Mouse (Mus musculus) frontal cortex, postnatal 36 days (tissue): ENCODE data around the gene Rbm12.
A peak's percentile ranks its signal among the peaks of the same experiment; 100 is the strongest.
"Not testable (repeated sequence)": the region's sequence is repeated elsewhere in the genome, so short reads cannot be mapped to it uniquely, and the experiment has no call there.

Experiments
- DNase-seq, 2 experiments: peaks; one replicate each; pipeline ENCODE4 v3.0.0; 2022; ENCODE audit warnings: low spot score in 2 of 2

Gene Rbm12

DNA sequence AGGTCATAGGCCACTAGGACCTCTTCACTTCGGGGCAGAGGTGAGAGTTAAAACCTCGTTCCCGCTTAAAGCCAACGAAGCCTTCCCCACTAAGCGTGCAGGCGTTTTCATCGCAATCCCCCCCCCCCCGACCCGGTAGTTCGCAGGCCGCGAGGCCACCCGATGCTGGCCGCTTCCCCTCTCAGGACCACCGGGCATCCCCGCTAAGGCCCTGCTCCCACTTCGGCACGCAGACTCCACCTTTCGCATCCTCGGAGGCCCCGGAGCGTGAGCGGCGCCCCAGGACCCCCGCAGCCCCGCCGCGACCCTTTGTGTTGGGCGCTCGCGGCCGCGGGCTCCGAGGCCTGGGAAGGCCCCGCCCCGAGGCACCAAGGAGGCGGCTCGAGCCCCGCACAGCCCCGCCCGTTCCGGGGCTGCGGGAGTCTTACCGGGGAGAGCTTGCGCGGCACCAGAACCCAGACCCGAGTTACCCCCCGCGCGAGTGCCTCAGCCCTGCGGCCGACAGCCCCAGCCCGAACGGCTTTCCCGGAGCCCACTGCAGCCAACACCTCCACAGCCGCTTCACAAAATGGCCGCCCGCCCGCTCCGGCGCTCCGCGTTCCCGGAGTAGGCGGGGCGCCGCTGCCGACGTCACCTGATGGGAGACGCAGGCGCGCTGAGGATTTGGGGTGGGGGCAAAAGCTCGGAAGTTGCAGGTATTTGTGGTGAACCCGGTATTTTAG lies at the start of gene Rbm12, which contains the start of gene Cpne1:
TSS of gene Rbm12 (minus strand) at position 621 of the 722 bp plus-strand sequence.
TSS of gene Cpne1 (minus strand) at position 608 of the 722 bp plus-strand sequence.
- DNase-seq = peak; percentile 90 to 92

DNA sequence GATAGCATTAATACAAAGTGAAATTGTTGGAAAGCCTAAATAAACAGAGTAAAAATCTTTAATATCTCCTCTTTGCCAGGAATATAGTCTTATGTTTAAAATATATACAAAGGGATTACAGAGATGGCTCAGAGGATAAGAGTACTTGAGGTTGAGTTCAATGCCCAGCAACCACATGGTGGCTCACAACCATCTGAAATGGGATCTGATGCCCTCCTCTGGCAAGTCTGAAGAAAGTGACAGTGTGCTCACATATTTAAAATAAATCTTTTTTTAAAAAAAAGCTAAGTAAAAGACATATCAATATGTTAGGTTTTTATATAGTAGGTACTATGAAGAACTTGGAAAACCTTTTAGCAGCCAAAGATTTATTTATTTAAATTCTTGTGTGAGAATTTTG lies 39.8 kb upstream of the Rbm12 start:
- DNase-seq = no peak

DNA sequence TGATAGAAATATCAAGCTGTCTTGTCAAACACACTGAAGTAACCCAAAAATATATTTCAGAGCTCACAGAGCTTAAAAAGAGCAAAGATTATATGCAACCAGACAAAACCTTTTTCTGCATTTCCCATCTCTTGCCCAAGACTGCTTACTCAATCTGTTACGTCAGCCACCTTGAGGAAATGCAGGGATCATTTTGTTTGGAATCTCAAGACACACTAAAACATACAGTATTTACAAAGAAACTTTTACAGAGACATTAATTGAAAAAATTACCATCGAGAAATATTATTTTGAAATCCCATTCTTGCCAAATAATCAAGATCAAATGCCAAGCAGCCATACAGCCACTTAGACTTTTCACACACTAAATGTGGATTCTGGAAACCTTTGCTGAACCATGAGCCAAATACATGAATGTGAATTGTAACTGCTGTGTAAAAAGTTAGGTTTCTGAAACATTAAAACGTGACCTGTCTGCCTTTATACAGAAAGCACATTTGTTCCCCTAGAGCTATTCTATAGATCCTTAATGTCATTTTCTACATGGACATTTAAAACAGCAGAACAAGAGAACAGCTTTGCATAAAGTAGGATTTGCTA lies 35.6 kb upstream of the Rbm12 start:
- no peak for DNase-seq

DNA sequence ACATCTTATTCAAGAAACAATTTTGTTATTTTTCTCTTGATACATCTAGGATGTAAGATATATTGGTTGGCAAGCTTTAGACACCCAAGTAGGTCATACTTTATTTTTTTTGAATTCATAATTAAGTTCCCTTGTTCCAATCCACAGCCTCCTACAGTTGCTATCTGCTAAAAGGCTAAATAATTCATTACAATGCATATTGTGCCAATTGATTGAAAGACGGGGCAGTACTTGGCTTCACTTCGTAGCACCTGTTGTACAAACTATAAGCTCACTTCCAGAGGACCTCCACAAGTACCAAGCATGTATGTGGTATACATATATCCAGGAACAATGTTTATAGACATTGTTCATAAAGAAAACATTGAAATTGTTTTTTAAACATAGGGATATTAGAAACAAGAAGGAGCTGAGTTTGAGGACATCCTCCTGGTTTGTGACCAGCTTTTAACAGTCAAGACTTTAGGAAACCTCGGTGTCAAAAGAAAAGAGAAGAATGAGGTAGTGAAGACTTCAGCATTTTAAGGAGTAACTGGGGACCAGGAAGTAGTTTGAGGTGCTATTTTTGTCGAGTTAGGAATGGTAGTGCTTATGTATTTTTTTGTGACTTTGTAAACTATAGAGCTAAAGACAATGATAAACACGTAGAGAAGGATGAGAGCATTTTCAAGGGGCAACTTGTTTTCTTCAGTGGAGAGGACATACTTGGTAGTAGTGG lies 34.7 kb upstream of the Rbm12 start:
- no peak for DNase-seq

DNA sequence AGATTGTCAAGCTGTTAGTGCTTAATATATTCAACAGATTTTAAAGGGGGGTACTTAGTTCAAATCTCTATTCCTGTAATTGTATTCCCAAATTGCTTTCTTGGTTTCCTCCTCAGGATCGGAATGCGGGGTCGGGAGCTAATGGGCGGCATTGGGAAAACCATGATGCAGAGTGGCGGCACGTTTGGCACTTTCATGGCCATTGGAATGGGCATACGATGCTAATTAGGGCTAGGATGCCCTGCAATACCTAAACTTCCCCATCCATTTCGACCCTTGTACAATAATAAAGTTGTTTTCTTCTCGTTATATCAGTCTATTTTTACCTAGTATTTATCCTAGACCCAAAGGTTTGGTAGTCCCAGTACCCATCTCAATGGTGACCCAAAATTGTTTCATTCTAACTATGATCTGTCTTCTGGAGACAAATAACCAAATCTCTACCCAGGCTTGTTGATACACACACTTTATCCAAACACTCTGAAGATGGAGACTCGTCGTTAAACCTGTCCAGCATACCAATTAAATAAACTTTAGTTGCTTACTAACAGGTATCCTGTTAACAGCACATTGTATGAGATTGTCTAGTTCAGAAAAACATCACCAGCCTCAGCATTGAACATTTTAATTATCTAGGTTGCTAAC lies 33.8 kb upstream of the Rbm12 start:
- DNase-seq = no peak

DNA sequence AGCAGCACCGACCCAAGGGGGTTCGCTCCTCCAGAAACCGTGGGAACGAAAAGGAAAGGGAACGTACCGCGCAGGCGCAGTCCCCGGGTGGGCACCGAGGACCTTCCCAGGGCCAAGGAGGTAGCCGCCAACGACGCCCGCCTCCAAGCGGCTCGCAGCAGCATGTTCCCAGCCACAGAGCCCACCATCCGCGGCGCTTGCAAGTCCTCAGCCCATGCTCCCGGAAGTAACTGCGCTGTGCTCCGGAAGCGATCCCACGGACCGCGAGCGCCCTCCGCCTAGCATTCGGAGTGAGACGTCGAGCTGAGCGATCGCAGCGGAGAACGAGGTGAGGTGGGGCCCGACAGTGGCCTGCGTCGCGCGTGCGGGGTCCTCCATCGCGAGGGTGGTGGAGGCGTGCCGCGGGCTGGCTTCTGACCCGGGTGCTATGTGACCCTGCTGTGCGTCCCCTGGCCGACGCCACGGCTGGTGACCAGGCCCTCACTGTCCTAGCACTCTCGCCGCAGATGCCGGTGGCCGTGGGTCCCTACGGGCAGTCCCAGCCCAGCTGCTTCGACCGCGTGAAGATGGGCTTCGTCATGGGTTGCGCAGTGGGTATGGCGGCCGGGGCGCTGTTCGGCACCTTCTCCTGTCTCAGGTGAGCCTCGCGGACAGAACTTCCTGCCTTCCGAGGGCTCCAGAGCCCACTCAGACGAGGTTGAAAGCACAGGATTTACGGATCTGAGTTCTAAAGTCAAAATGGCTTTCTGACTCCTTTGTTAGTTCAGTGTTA lies 32.4 kb upstream of the Rbm12 start, which contains the start of the genes Romo1 and Nfs1:
TSS of gene Romo1 (plus strand) at position 87 of the 772 bp plus-strand sequence.
TSS of gene Nfs1 (minus strand) at position 234 of the 772 bp plus-strand sequence.
- DNase-seq = peak; percentile 94

DNA sequence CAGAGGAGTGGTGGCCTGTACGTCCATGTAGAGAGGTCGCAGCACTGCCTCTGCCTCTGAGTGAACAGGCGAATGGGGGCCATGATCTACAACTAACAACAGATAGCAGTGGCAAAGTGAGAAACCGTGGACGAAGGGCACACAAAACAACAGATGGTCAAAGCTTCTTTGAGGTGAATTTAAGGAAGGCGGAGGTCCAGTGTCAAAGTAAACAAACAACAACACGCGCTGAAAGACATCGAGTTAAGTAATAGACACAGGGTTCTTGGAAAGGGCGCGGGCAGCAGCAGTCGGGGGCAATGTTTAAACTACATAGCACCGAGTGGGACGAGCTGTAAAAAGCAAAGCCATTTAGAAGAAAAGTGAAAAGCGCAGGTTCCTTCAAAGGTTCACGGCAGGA lies 31.6 kb upstream of the Rbm12 start:
- peak in 1 of 2 experiments; percentile 4 for DNase-seq

DNA sequence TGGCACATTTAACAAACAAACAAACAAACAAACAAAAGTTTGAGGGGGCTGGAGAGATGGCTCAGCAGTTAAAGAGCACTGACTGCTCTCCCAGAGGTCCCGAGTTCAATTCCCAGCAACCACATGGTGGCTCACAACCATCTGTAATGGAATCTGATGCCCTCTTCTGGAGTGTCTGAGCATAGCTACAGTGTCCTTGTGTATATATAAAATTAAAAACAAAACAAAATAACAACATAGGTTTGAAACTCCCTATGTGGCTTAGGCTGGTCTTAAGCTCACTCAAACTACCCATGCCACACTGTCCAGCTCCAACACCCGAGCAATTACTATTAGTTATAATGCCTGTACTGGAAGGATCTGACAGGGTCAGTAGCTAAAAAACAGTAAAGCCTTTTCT lies 31.0 kb upstream of the Rbm12 start:
- DNase-seq = no peak

DNA sequence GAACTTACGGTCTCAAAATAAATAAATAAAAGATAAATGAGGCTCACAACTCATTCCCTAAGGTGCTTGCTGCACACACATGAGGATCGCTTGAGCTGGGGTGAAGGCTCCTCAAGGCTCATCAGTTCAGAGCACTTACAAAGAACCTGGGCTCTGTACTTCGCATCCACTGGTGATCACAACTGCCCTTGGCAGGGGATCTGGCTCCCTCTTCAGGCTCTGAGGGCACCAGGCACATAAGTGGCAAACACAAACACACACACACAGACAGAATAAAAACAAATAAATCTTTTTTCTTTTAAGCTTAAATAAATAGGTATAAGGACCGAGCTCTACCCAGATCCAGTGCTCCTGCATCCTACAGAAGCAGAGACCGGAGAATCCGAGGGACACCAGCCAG lies 23.9 kb upstream of the Rbm12 start:
- no peak for DNase-seq

DNA sequence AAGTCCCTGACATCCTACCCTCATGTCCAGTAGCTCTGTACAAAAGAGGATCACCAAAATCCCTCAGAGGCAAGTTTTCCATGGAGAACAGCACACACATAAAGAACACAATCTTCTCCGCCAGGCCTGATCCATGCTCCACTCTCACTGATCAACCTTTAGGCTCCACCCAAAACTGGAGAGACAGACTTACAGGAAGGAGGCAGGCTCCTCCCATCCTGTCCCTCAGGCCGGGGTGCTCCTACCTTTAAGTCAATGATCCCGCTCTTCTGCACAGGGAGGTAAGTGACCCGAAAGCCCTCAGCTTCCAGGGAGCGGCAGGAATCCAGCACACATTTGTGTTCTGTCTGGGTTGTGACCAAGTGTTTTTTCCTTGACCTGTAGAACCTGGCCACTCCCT lies 22.4 kb upstream of the Rbm12 start:
- no peak for DNase-seq

DNA sequence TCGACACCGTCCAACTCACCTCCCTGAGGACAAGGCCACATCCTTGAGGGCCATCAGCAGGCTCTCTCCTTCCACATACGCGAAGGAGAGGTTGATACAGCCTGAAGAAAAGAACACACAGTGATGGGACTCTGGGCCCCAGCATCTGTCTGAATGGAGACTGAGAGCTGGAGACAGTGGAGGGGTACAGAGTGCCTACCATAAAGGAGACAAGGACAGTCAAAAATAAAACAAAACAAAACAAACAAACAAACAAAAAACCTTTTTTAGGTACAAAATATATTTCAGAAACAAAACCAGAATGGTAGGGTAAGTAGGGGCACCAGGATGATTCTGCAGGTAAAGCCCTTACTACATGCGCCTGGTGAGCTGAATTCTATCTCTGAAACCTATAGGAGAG lies 15.2 kb upstream of the Rbm12 start, which contains the start of gene Gm28036:
TSS of gene Gm28036 (minus strand) at position 101 of the 400 bp plus-strand sequence.
- DNase-seq = no peak

DNA sequence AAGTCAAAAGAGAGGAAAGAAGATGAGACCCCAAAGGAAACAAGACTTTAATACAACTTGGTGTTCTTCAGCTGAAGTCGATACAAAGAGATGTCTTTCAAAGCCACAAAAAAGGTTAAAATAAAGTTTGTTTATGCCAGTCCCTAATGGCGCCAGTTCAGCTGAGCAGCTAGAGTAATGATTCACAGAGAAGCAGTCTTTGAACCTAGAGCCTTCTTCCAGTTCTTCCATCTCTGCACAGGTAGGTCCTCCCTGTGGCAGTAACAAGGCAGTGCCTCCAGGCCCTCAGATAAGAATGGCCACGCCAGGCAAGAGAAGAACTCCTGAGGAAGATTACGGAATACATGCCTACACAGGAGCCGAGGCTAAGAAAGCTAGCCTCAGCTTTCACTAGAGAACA lies 12.0 kb upstream of the Rbm12 start:
- no peak for DNase-seq

DNA sequence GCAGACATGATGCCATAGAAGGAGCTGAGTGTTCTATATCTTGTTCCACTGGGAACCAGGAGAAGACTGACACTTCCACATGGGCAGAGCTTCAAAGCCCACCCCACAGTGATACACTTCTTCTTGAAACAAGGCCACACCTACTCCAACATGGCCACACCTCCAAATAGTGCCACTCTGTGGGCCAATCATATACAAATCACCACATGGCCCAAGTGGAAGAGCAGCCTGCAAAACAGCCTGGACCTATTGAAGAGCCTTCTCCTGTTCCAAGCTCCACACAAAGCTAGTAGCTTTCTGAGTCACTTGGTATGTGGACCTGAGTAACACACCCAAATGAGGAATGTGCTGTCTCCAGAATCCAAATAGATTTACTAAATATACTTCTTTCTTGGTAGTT lies 7.8 kb upstream of the Rbm12 start:
- no peak for DNase-seq

DNA sequence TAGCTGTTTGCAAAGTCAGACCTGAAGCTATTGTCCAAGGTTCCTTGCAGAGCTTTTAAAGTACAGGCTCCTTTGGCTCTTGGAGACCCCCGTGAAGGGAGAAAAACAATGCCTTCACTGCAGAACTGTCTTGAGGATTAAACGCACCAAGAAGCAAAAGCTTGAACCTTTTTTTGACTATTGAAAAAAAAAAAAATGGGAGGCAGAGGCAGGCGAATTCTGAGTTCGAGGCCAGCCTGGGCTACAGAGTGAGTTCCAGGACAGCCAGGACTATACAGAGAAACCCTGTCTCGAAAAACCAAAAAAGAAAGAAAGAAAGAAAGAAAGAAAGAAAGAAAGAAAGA lies 274 bp upstream of the Rbm12 start:
- DNase-seq = not testable (repeated sequence)

DNA sequence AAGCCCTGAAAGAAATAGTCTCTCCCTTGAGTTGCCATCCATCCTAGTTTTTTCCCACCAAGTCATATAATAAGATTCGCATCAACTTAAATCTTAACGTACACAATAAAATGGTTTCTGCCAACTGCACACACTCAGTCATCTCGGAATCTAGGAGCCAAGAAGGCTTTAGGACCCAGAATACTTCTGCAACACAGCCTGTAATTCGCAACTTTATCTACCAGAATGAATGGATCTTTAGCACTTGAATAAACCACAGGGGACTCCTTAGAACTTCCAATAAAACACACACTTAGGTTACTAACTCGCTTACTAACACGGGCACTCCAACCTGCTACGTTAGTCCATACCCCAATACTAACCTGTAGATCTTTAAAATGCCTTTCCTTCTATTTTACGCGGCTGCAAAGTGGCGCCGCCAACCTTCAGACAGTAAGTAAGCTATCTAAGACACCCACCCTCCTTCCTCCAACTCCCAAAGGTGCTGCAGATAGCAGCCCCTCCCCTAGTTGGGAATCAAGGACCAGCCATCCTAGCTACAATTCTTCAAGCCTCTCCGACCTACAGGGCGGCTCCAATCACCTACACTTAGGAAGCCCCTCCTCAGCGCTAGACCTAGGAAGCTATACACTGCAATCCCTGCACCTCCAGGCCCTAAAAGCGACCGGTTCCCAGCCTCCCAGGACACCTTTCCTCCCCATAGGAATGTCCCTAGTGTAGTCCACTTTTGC lies 986 bp downstream of the Rbm12 start:
- peak; percentile 29 to 32 for DNase-seq

DNA sequence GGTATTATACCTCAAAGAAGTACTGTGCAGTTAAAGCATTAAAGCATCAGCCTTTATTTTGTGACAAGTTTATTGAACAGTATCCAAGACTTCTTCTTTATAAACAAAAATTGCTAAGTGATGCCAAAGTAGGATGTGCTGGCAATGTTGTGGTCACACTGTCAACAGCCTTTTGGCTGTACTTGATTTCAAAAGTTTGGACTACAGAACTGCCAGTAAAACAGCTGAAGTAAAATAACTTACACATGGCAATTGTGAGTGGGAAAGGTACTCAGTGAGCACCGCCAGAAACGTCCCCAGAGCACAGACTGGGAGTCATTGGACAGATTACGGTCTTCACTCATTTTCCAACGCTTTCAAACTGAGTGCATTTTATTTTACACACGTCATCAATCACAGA lies 19.9 kb downstream of the Rbm12 start:
- no peak for DNase-seq

DNA sequence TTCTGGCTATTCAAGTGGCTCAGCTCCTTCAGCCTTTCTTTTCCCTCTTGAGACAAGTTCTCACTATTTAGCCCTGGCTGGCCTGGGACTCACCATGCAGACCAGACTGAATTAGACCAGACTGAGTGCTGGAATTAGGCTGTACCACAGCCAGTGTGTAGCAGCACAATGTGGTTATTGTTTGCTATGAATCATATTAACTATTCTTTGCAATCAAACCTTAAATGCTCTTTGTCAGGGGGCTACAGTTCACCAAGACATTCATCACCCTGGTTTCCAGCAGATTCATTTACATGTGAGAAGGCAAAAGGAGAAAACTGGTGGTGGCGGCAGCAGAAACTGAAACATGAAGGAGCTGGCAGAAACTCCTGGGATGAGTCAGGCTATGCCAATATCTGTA lies 22.0 kb downstream of the Rbm12 start:
- peak in 1 of 2 experiments; percentile 44 for DNase-seq

DNA sequence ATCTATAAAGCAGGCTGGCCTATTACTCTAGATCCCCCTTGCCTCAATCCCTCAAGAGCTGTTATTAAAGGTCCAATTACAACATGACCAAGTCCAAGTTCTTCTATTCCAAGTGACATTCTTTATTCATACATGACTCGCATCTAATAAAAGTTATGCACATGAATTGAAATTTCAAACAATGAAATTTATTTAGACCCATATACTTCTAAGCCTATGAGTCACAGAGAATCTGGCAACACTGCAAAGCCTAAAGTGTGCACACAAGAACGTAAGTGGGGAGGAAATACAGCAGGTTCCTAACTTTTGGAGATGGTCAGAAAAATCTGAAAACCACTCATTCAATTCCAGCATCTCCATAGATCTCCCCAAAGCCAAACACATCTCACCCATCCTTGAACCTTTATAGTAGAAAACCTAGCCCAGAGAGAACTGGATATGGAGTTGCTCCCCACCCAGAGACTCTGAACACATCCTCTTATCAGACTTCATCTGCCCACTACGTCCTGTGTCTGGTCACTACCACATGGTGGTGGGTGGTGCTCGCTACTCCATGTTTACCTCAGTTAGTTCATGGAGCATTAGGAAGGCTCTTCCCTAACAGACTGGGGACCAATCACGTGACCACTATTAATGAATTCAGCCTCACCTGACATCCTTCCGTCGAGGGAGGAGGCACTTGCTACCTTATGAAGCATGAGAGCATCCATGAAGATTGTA lies 24.2 kb downstream of the Rbm12 start:
- no peak for DNase-seq

DNA sequence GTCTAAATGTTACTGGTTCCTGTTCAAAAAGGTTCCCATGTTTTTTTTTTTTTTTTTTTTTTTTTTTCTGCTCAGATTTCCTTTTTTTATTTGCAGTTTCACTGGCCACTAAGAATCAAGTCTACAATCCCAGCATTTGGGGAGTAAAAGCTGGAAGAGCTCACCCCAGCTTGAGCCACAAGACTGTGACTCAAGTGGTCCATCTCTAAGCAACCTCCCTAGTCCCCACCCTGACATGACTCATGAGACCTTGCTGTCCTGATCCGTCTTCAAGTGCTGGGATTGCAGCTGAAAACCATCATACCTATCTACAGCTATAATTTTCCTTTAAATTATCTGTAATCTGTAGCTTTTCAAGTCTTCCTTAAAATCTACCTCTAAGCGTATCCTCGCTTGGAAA lies 27.2 kb downstream of the Rbm12 start:
- no peak for DNase-seq

DNA sequence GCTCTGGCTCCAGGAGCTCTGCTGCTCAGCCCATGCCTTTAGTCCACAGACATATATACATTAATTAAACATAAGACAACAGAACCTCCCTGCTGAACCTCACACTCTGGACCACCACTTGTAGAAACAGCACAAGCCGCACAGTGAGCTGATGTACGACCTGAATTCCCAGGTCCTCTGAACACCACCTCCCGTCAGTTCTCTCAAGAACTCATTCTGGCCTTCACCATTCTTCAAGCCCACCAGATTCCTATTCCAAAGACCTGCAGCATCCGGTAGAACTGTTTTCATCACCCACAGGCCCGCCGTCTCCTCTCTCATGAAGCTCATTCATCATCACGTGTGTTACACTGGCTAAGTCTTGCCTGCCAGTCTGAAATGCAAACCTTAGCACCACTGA lies 31.4 kb downstream of the Rbm12 start:
- no peak for DNase-seq
